Mouse (Mus musculus) CH12.LX (cell line): Measurements from ENCODE around the gene Cdkl5.

Source experiments
- CHD2 ChIP-seq: IDR thresholded peaks from 2 replicates; pipeline ENCODE4 v1.6.1; 2011; ENCODE audit warnings: low read length, improper control_type of control experiment
- E2F4 ChIP-seq: IDR thresholded peaks from 2 replicates; pipeline ENCODE4 v1.6.1; 2011; ENCODE audit warnings: low read depth, low read length, improper control_type of control experiment; ENCODE audit not compliant: insufficient replicate concordance
- ELF1 ChIP-seq: IDR thresholded peaks from 2 replicates; pipeline ENCODE4 v1.6.1; 2014; ENCODE audit warnings: low read depth, mild to moderate bottlenecking, inconsistent platforms, low read length, improper control_type of control experiment
- MAX ChIP-seq: IDR thresholded peaks from 2 replicates; pipeline ENCODE4 v1.6.1; 2011; ENCODE audit warnings: low read length, improper control_type of control experiment
- MYC ChIP-seq: IDR thresholded peaks from 2 replicates; pipeline ENCODE4 v1.6.1; 2011; ENCODE audit warnings: low read depth, mild to moderate bottlenecking, improper control_type of control experiment, low read length
- PAX5 ChIP-seq: IDR thresholded peaks from 2 replicates; pipeline ENCODE4 v1.6.1; 2012; ENCODE audit warnings: low read length, inconsistent platforms, mixed read lengths
- POLR2A ChIP-seq: IDR thresholded peaks from 2 replicates; pipeline ENCODE4 v1.6.1; 2011; ENCODE audit warnings: low read depth, mild to moderate bottlenecking, improper control_type of control experiment, low read length

GRCm38 (mm10) chrX:160906477-160906876 is 88.0 kb downstream of the Cdkl5 start:
- TF ChIP-seq MAX (no peak), E2F4 (no peak), POLR2A (no peak), PAX5 (no peak), CHD2 (no peak), MYC (no peak), ELF1 (no peak)
